Mouse (Mus musculus) hindbrain, embryonic 12.5 days (tissue): ENCODE measurements around the gene Bco1. TPM values are rescaled to one million over a fixed set of nuclear protein-coding genes. Genes with fewer than 3 reads are reported as not detected.

Source experiments
- ATAC-seq: fragments of 200-750 bp; cut with Nextera tagmentation; 2 replicates; pipeline ENCODE4 v1.8.0; 2017; ENCODE audit warnings: moderate TSS enrichment; ENCODE audit not compliant: low FRiP score
- H3K27ac ChIP-seq: fragments of 300-500 bp; sonication (generic); 2 replicates; pipeline ENCODE4 v1.5.1; 2016; ENCODE audit warnings: mild to moderate bottlenecking
- H3K27me3 ChIP-seq: fragments of 300-500 bp; sonication (generic); 2 replicates; pipeline ENCODE4 v1.6.1; 2016; ENCODE audit warnings: mild to moderate bottlenecking
- H3K36me3 ChIP-seq: fragments of 300-500 bp; sonication (generic); 2 replicates; pipeline ENCODE4 v1.6.1; 2016; ENCODE audit warnings: mild to moderate bottlenecking
- H3K4me1 ChIP-seq: fragments of 300-500 bp; sonication (generic); 2 replicates; pipeline ENCODE4 v1.6.1; 2016
- H3K4me2 ChIP-seq: fragments of 300-500 bp; sonication (generic); replicated peaks from 2 replicates; pipeline ENCODE4 v1.6.1; 2016; ENCODE audit warnings: mild to moderate bottlenecking
- H3K4me3 ChIP-seq: fragments of 300-500 bp; sonication (generic); 2 replicates; pipeline ENCODE4 v1.5.1; 2016; ENCODE audit warnings: mild to moderate bottlenecking
- H3K9ac ChIP-seq: fragments of 300-500 bp; sonication (generic); 2 replicates; pipeline ENCODE4 v1.6.1; 2016; ENCODE audit warnings: mild to moderate bottlenecking, moderate library complexity
- H3K9me3 ChIP-seq: fragments of 300-500 bp; sonication (generic); replicated peaks from 2 replicates; pipeline ENCODE4 v1.6.1; 2016; ENCODE audit warnings: mild to moderate bottlenecking
- WGBS: fragments of 180-500 bp; shearing (Covaris S2); methylation state at CpG from one replicate; pipeline ENCODE4 v1.1.7; 2016; 5-methylcytosine and 5-hydroxymethylcytosine counted together
- polyA plus RNA-seq: library from polyadenylated mRNA; unstranded; fragments of >200 nt; fragmentation: Nextera tagmentation; extraction: Ambion mirVana; gene quantifications from 2 replicates; pipeline ENCODE4 v1.2.1, GENCODE M21; 2016

Gene Bco1
- polyA plus RNA-seq, 1 experiment from 2014 or later = 0.17 TPM

DNA sequence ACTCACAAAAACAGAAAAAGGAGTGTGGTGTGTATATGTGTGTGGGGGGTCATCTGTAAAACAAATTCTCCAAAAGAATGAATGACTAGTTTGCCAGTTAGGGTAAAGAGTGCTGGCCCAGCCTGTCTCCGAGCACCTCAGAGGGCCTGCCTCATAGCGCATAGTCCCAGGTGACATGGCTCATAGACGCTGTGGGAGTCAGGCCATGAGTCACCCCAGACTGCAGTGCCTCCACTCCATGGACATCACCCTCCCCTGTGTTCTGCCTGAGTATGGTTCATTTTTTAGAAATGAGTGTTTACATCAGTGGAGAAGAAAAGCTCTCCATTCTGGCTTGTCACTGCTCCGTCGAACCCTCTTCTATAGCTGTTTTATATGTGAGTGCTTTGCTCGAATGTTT is 83.0 kb downstream of the Bco1 start:
- ATAC-seq = no peak
- 93% methylated on average over 6 of the region's 6 CpGs for WGBS

DNA sequence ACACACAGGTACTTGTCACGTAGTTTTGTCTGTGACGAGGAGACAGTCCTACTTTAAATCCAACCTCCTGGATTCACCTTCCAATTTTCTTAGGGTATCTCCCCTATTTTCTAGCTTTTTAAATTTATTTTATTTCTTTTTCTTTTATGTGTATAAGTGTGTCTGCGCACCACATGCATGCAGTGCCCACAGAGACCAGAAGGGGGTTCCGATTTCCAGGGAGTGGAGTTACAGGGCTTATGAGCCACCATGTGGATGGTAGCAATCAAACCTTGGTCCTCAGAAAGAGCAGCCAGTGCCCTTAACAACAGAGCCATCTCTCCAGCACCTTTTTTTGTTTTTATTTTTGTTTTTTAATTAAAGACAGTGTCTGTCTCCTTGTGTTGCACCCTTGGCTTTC is 87.1 kb downstream of the Bco1 start:
- peaks cover 27% of the 10 kb centered on the region for H3K36me3 ChIP-seq
- H3K4me2 ChIP-seq = no peak overlapping the region
- ATAC-seq = no peak
- no peaks in the 10 kb centered on the region for H3K9me3 ChIP-seq
- no peak overlapping the region for H3K4me3 ChIP-seq
- H3K9ac ChIP-seq = no peak overlapping the region
- no peaks in the 10 kb centered on the region for H3K27me3 ChIP-seq
- no peaks in the 10 kb centered on the region for H3K4me1 ChIP-seq
- 97% methylated on average over 4 of the region's 4 CpGs for WGBS
- H3K27ac ChIP-seq = no peak overlapping the region

More for the DNA sequence above, 83.0 kb downstream of the Bco1 start:
- Histone ChIP-seq H3K27me3 (no peaks in the 10 kb centered on the region), H3K9me3 (no peaks in the 10 kb centered on the region), H3K4me3 (no peak overlapping the region), H3K36me3 (peaks cover 7% of the 10 kb centered on the region; the same call in 1 of the 2 replicates), H3K4me1 (no peaks in the 10 kb centered on the region), H3K27ac (no peak overlapping the region), H3K9ac (no peak overlapping the region), H3K4me2 (no peak overlapping the region)

Other genes with a start within 250 kb of the Bco1 start
- gene Cmc2, start 174.4 kb upstream of the Bco1 start, polyA plus RNA-seq = 53.9 and 59.5 TPM in 2 replicates
- 23.8 and 26.0 TPM in 2 replicates for gene Cenpn, start 174.1 kb upstream of the Bco1 start, polyA plus RNA-seq
- 20.8 and 21.4 TPM in 2 replicates for gene Atmin, start 152.5 kb upstream of the Bco1 start, polyA plus RNA-seq
- 6.1 and 6.7 TPM in 2 replicates for gene 1700030J22Rik, start 116.9 kb upstream of the Bco1 start, polyA plus RNA-seq
- 95.3 and 98.7 TPM in 2 replicates for gene Gcsh, start 102.3 kb upstream of the Bco1 start, polyA plus RNA-seq
- gene Pkd1l2, start 13.4 kb upstream of the Bco1 start, polyA plus RNA-seq = not detected in 2 replicates
- 3.1 and 3.6 TPM in 2 replicates for gene Gan, start 62.3 kb downstream of the Bco1 start, polyA plus RNA-seq
- 64.6 and 67.0 TPM in 2 replicates for gene Cmip, start 161.2 kb downstream of the Bco1 start, polyA plus RNA-seq